Mouse (Mus musculus) frontal cortex, adult 2 months (tissue): ENCODE data around the gene Lbhd1. TPM values are rescaled to one million over a fixed set of nuclear protein-coding genes. Genes with fewer than 3 reads are reported as not detected.
"Not testable (repeated sequence)": the region's sequence is repeated elsewhere in the genome, so short reads cannot be mapped to it uniquely, and the experiment has no call there.

Experiments used
- DNase-seq, 2 experiments: peaks; one replicate each; pipeline ENCODE4 v3.0.0; 2022; ENCODE audit warnings: low spot score in 1 of 2; ENCODE audit errors: extremely low spot score in 1 of 2
- polyA plus RNA-seq: library from polyadenylated mRNA; depleted of rRNA; stranded (reverse); fragments of >200 nt; gene quantifications from 2 replicates; pipeline ENCODE4 v1.2.3, GENCODE M21; 2012; rRNA removed

Lbhd1 gene
- polyA plus RNA-seq: 3.7 and 4.0 TPM in 2 replicates

DNA sequence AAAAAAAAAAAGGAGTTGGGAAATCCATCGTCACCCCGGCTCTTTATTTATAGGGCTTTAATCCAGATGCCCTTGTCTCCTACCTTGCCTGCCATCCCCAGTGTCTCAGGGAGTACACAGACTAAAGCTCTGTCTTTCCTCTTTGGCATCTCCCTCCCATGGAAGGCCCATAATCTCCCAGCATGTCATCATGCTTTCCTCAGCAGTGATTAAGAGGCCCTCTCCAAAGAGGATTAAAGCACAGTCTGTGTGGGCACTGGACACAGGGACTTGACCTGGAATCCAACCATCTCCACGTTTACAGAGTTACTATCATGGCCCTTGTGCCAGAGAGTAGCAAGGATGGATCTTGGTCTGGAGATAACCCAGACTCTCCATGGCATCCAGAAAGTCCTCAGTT lies at the start of gene Lbhd1, which contains the start of gene Gm49403:
Gene Lbhd1, plus strand, starts transcription at position 117 of the 400 bp plus-strand sequence.
Gene Gm49403, plus strand, starts transcription at position 315 of the 400 bp plus-strand sequence.
- no peak for DNase-seq

- not testable (repeated sequence) for DNase-seq
Measured at GRCm38 (mm10) chr19:8836327-8836726, 47.2 kb upstream of the Lbhd1 start.

DNA sequence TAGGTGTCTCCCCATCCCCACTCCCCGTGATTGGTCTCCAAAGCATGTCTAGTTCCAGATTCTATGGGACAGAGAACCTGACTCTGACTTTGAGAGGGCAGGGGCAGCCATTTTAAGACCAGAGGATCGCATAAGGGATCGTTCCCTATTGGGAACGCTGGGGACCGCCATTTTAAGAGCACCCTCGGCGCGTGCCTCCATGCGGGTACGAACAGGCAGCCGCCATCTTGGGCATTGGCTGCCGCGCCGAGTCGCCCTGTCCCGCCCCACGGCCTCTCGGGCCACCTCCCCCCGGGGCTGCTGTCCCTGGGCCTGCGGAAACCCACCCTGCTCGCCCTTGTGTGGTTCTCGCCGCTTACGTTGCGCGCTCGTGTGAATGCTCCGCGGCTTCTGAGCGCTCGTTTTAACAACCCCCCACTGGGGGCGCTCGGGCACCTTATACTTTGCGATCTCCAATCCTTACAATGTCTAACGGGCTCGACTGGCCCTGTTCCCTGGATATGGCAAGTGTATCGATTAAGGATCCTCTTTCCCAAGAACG lies 46.2 kb upstream of the Lbhd1 start, which contains the start of gene Bscl2:
Gene Bscl2, plus strand, starts transcription at position 217 of the 541 bp plus-strand sequence.
- DNase-seq: peak; percentile 76 to 87

DNA sequence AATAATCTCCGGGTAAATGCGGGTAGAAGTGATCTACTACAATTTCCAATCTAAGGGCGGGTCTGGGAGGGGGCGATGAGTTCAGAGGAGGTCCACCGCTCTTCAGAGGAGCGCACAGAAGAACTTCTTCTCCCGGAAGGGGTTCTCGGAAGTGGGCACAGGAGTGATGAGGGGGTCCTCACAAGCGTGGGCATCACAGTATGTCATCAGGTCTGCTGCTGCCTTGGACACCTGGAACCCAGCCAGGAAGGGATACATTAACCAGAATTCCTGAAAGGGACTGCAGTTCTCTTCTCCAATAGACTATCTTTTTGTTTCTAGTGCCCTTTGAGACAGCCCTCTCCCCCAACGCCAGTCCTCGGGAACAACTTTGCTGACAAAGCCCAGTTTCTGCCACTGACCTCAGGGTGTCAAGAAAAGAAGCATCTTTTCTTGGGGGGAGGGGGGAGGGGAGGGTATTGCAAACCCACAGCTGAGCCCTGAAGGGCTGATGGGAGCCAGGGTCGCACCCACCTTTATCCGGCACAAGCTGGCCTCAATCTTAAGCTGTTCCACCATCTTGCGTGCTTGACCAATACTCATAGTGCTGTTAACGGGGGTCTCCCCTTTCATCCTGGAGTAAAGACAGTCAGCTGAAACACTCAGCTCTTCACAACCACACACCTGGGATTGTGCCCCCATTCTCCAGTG lies 45.3 kb upstream of the Lbhd1 start:
- DNase-seq: no peak

DNA sequence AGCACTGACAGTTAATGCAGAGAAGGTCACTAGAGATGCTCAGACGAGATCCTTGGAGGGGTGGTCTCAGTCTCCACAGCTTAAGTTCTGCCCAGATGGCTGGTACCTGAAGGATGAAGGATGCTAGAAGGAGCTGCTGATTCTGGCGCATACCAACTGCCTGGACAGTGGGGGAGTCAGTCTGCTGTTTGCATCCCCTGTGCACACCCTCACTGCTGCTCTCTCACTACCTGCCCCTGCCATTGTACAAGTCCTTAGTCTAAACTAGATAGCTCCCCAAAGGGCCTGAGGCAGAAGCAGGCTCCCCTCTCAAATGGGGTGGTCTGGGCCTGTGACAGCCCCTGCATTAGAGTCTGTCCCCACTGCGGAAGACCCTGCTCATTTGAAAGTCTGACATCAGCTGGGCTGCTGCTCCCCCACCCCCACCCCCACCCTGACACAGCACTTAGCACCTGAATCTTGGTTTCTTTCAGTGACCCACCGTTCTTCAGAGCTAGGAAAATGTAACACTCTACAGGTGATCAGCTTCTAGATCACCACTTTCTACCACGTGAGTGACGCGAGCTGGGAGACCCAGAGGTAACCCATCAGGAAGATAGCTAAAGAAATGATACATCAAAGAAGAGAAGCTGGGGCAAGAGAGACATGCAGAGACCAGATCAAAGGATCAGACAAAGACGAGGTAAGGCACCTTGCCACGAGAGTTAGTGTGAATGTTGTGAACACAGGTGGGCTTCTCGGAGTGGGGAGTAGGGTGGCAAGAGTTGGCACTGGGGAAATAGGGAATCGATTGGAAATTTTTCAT lies 44.2 kb upstream of the Lbhd1 start, which contains the start of gene Gng3:
Gene Gng3, minus strand, starts transcription at position 92 of the 805 bp plus-strand sequence.
- DNase-seq: peak; percentile 89 to 90

GRCm38 (mm10) chr19:8839908-8840791 lies 43.4 kb upstream of the Lbhd1 start:
- DNase-seq: peak in 1 of 2 experiments; percentile 78

DNA sequence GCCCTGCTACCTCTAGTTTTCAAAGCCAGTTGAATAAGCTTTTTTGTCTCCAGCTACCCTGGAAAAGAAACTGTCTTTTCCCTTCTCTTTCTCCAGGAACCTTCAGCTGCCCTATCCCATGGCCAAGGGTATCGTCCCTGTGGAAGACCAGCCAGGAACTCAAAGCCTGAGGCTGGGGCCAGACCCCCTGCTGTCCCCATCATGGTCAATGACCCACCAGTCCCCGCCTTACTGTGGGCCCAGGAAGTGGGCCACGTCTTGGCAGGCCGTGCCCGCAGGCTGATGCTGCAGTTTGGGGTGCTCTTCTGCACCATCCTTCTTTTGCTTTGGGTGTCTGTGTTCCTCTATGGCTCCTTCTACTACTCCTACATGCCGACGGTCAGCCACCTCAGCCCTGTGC lies 42.5 kb upstream of the Lbhd1 start:
- DNase-seq: no peak

DNA sequence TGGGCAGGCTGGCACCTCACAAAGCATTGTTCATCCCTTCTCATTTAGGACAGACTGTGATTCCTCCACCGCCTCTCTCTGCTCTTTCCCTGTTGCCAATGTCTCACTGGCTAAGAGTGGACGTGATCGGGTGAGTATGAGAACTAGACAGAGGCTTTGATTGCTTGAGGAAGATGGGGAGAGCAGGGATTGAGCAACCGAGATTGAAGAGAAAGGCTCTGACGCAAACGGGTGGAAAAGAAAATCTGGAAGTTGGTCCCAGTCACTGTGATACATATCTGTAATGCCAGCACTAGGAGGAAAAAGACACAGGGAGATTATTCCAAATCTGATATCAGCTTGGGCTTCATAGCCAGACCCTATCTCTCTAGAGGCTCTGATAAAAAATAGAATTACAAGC lies 40.6 kb upstream of the Lbhd1 start:
- no peak for DNase-seq

DNA sequence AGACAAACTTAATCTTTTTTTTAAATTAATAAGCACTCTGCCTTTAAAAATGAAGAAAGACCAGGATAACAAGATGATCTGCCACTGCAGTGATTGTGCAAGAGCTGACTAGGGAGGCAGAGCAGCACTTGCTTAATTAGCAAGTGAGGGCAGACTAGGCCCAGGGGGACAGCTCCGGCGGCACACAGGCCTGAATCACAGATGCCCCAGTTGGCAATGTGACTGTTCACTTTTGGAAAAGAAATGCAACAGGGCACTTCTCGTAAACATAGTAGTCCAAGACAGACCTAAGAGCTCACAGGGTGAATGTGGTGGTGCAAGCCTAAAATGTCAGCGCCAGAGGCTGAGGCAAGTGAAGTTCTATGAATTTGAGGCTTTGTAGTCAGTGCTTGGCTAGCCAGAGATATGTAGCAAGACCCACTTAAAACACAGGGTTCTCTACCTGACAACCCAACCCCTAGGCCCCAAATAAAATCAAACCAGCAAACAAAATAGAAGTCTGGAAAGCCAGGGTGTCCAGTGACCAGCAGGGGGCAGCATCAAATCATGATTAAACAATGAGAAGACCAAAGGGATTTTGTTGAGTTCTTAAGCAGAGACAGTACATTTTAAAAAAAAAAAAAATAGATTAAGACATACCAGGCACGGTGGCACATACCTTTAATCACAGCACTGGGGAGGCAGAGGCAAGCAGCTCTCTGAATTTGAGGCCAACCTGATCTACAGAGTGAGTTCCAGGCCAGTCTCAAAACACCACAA lies 39.0 kb upstream of the Lbhd1 start:
- DNase-seq: peak in 1 of 2 experiments; percentile 91

DNA sequence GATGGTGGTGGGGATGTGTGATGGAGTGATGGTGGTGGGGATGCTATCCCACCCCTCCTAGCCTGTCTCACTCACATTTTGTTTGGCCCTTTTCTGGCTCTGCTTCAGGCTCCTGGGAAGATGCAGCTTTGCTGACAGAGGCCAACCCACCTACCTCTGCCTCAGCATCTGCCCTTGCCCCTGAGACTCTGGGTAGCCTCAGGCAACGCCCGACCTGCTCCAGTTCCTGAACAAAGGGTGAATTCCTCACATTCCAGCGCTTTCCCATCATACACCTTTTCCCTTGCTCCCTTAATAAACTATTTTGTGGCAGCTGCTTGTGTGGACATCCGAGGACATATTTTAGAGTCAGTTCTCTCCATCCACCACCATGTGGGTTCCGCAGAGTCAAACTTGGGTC lies 35.2 kb upstream of the Lbhd1 start:
- no peak for DNase-seq

DNA sequence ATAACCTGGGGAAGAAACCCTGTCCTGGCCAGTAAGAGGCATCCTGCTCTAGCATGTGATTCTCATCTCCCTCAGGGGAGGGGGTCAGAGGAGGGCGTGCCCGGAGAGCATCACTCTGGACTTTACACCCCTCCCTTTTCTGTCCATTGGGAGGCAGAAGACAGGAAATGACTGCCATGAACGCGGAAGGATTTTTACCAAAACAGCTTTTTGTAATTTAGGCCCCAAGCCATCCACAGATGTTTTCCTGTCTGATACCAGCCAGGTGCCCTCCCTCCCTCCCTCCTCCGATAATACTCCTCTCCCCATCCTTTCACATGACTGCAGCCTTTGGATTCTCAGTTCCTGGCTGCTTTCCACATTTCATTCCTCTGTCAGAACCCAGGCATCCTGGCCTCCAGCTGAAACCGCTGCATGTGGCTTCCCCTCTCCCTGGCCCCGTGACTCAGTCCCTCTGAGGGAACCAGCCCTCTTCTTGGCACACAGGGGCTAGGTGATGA lies 33.1 kb upstream of the Lbhd1 start, which contains the start of gene Lrrn4cl:
Gene Lrrn4cl, plus strand, starts transcription at position 367 of the 500 bp plus-strand sequence.
- no peak for DNase-seq

DNA sequence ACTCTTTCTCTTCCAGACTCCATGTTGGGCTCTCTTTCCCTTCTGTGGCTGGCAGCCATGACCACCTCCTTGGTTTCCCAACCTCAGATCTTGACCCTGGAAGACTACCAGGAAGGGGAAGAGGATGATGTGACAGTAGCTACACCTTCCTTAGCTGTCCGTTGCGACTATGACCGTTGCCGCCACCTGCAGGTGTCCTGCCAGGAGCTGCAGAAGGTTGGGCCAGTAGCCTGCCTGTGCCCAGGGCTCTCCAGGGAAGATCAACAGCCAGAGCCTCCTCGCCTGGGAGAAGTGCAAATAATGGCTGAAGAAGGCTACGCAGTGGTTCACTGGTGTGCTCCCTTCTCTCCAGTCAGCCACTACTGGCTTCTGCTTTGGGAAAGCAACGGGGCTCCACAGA lies 31.9 kb upstream of the Lbhd1 start:
- DNase-seq: no peak

GRCm38 (mm10) chr19:8852236-8852928 lies 31.1 kb upstream of the Lbhd1 start:
- no peak for DNase-seq

DNA sequence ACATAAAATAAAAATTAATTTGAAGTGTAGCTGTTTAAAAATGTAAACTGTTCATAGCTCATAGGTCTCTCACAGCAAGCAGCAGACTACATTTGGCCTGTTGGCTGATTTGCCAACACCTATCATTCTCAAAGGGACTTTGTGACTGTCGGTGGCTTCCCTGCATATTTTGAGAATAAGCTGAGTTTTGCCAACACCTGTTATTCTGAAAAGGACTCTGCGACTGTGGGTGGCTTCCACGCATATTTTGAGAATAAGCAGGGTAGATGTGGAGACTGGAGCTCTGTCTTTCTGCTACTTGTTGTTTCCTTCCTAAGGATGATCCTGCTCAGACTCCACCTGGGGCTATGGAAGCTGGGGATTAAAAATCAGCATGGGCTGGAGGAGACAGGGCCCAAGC lies 30.4 kb upstream of the Lbhd1 start:
- DNase-seq: no peak

GRCm38 (mm10) chr19:8857689-8858088 lies 25.8 kb upstream of the Lbhd1 start:
- no peak for DNase-seq

GRCm38 (mm10) chr19:8859018-8859417 lies 24.5 kb upstream of the Lbhd1 start:
- DNase-seq: no peak

DNA sequence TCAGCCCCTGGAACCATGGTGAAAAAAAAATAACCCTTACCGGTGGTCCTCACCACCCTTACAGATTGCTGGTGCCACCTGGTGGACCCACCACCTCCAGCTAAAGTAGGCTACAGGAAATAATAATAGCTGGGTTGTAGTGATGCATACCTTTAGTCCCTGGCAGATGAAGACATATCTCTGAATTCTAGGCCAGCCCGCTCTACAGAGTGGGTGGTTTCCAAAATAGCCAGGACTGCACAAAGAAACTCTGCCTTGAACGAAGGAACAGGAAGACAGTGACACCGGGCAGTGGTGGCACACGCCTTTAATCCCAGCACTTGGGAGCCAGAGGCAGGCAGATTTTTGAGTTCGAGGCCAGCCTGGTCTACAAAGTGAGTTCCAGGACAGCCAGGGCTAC lies 19.3 kb upstream of the Lbhd1 start:
- DNase-seq: no peak

- not testable (repeated sequence) for DNase-seq
Measured at GRCm38 (mm10) chr19:8870381-8870780, 13.2 kb upstream of the Lbhd1 start.

DNA sequence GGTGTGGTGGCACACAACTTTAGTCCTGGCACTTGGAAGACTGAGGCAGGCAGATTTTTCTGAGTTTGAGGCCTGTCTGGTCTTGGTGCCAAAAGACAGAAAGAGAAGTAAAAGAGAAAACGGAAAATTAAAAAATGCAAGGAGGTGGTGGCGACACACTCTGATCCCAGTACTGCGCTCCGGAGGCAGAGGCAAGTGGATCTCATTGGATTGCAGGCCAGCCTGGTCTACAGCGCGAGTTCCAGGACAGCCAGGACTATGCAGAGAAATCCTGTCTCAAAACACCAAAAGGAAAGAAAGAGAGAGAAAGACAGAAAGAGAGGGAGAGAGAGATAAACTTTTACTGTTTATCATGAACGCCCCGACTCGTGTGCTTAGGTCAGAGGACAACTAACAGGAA lies 12.7 kb upstream of the Lbhd1 start:
- DNase-seq: no peak
